In the genomic region with DNA sequence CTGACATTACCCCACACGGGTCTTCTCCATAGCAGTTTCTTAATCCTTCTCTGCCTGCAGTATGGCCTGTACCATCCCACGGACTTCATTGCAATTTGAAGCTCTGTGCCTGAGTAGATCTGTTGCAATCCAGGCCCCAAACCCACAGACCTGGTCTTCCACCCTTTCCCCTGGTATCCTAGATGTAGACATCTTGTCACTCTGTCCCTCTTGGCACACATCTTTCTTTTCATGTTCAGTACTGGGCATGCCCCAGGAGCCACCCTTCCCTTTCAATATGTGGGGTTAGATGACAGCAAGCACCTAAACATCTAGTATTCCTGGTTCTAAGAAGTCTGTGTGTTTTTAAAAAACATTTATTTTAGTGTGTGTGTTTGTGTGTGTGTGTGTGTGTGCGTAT, we compare ENCODE assay signal across 35 mouse cellular contexts. TPM values are rescaled to one million over a fixed set of nuclear protein-coding genes. Genes with fewer than 3 reads are reported as not detected.
DNase-seq lines count a peak whose midpoint lies in the region; ATAC-seq and TF ChIP-seq lines count a peak whose summit lies in the region.
"Had no signal": no experiment of that assay in that cellular context is flagged by ENCODE, and none has a peak within 500 bp of the region (broad histone marks: within the 10 kb centered on the region; RNA-seq: fewer than 3 reads in every experiment).

No protein-coding gene starts in this region.

- no peak overlapping the region for H3K4me3 ChIP-seq in liver, postnatal 0 days (ENCODE audit: low read depth, low read length)
- no peak overlapping the region for H3K4me3 ChIP-seq in liver, embryonic 12.5 days
- no peak overlapping the region for H3K4me3 ChIP-seq in brown adipose tissue, adult 24 weeks (ENCODE audit: insufficient read depth, low read depth, low read length)
- H3K4me3 ChIP-seq: embryonic facial prominence, embryonic 10.5 days; embryonic facial prominence, embryonic 13.5 days; erythroblast, embryonic 14.5 days; forebrain, embryonic 10.5 days; forebrain, embryonic 13.5 days; hindbrain, embryonic 10.5 days; hindbrain, embryonic 13.5 days; intestine, embryonic 15.5 days had no signal

- no peaks in the 10 kb centered on the region for H3K27me3 ChIP-seq in liver, postnatal 0 days (ENCODE audit: insufficient read depth, low read length)
- 0 out of 2 replicates have a peak, but pooled peaks cover 4% of the 10 kb centered on the region for H3K27me3 ChIP-seq in liver, embryonic 12.5 days (replicated peaks)
- H3K27me3 ChIP-seq: embryonic facial prominence, embryonic 13.5 days; forebrain, embryonic 13.5 days; hindbrain, embryonic 13.5 days; intestine, embryonic 15.5 days had no signal

- no peak for TF ChIP-seq CTCF in liver, postnatal 0 days (IDR thresholded peaks at IDR 0.05; ENCODE audit: low read depth)

- H3K9ac ChIP-seq in liver, postnatal 0 days (replicated peaks) = no peak overlapping the region
- H3K9ac ChIP-seq in liver, embryonic 12.5 days = no peak overlapping the region
- H3K9ac ChIP-seq: embryonic facial prominence, embryonic 13.5 days; forebrain, embryonic 13.5 days; hindbrain, embryonic 13.5 days; intestine, embryonic 15.5 days had no signal

- WGBS in liver, postnatal 0 days (ENCODE audit: insufficient replicate concordance) = 68% methylated on average over 3 of the region's 3 CpGs
- WGBS in liver, embryonic 12.5 days (ENCODE audit: insufficient replicate concordance) = 71% methylated on average over 3 of the region's 3 CpGs

- no peak for TF ChIP-seq EP300 in liver, postnatal 0 days (IDR thresholded peaks at IDR 0.05; ENCODE audit: low read depth)

- H3K9me3 ChIP-seq in liver, postnatal 0 days (ENCODE audit: low read length) = no peaks in the 10 kb centered on the region
- H3K9me3 ChIP-seq in liver, embryonic 12.5 days (replicated peaks) = no peaks in the 10 kb centered on the region
- H3K9me3 ChIP-seq: embryonic facial prominence, embryonic 10.5 days; embryonic facial prominence, embryonic 13.5 days; forebrain, embryonic 10.5 days; forebrain, embryonic 13.5 days; hindbrain, embryonic 10.5 days; hindbrain, embryonic 13.5 days; intestine, embryonic 15.5 days had no signal

- H3K27ac ChIP-seq in liver, postnatal 0 days (ENCODE audit: low read depth) = peak overlapping the region; percentile 19; the same call in 1 of the 2 replicates
- H3K27ac ChIP-seq in liver, embryonic 12.5 days = no peak overlapping the region
- peak overlapping the region; percentile 99 for H3K27ac ChIP-seq in brown adipose tissue, adult 24 weeks (replicated peaks; ENCODE audit: low read depth, low read length)
- H3K27ac ChIP-seq: embryonic facial prominence, embryonic 13.5 days; forebrain, embryonic 13.5 days; hindbrain, embryonic 10.5 days; hindbrain, embryonic 13.5 days had no signal

- ATAC-seq in liver, postnatal 0 days = no peak
- no peak for ATAC-seq in liver, embryonic 12.5 days
- peak; percentile 20; the same call in 1 of the 2 replicates for ATAC-seq in granulocyte monocyte progenitor cell, adult 5-6 weeks (replicated peaks; ENCODE audit: poor library complexity, severe bottlenecking)
- no peak for ATAC-seq in monocyte, adult 5-6 weeks (replicated peaks; ENCODE audit: insufficient number of reproducible peaks, low FRiP score, low TSS enrichment, poor library complexity, severe bottlenecking)
- ATAC-seq: CD4-positive, CD25-positive, alpha-beta regulatory T cell, adult 4 months; forebrain, embryonic 13.5 days; forebrain, embryonic 16.5 days; hindbrain, embryonic 16.5 days had no signal

- no peak overlapping the region for H3K4me2 ChIP-seq in liver, postnatal 0 days (ENCODE audit: low read depth, low read length)
- H3K4me2 ChIP-seq in liver, embryonic 12.5 days = no peak overlapping the region
- H3K4me2 ChIP-seq: embryonic facial prominence, embryonic 13.5 days; forebrain, embryonic 13.5 days; heart, embryonic 11.5 days; hindbrain, embryonic 13.5 days; intestine, embryonic 15.5 days had no signal

- H3K4me1 ChIP-seq in liver, postnatal 0 days (ENCODE audit: insufficient read depth) = peaks cover 23% of the 10 kb centered on the region
- H3K4me1 ChIP-seq in liver, embryonic 12.5 days = no peaks in the 10 kb centered on the region
- H3K4me1 ChIP-seq in brown adipose tissue, adult 24 weeks (ENCODE audit: control insufficient read depth, insufficient read depth, insufficient read length, low read length) = peaks cover 8% of the 10 kb centered on the region
- H3K4me1 ChIP-seq: forebrain, embryonic 13.5 days had no signal

- no peak for DNase-seq in liver, postnatal 0 days
- DNase-seq in urinary bladder, postnatal 14 days (ENCODE audit: low spot score) = no peak
- DNase-seq: adrenal gland, adult 8-10 months; adrenal gland, postnatal 25 days; cerebellum, adult 2 months; cerebellum, adult 9-11 months; cerebellum, postnatal 25 days; embryo, embryonic 11 days; gastrocnemius, postnatal 10 days; gastrocnemius, postnatal 36 days; heart, postnatal 10 days; heart, postnatal 36 days had no signal

- H3K36me3 ChIP-seq in liver, postnatal 0 days (replicated peaks; ENCODE audit: insufficient read depth, low read length) = no peaks in the 10 kb centered on the region
- no peaks in the 10 kb centered on the region for H3K36me3 ChIP-seq in liver, embryonic 12.5 days
- H3K36me3 ChIP-seq: embryonic facial prominence, embryonic 10.5 days; embryonic facial prominence, embryonic 13.5 days; forebrain, embryonic 10.5 days; hindbrain, embryonic 10.5 days; hindbrain, embryonic 13.5 days; intestine, embryonic 15.5 days had no signal

RNA-seq across cellular contexts. Expression of a gene that starts 8.7 kb away (rescaled TPM):
- polyA plus RNA-seq in liver, postnatal 0 days (2015; fragmentation: Nextera tagmentation; extraction: Ambion mirVana) = 35.6 and 42.0 TPM in 2 replicates
- polyA plus RNA-seq in liver, embryonic 12.5 days (2016; fragmentation: Nextera tagmentation; extraction: Ambion mirVana) = 20.2 and 20.3 TPM in 2 replicates
- polyA plus RNA-seq in brown adipose tissue, adult 24 weeks (2012; ENCODE audit: insufficient read depth, insufficient read length, missing spikeins) = 2.6 and 4.9 TPM in 2 replicates
- 1.8 and 4.2 TPM in 2 replicates for total RNA-seq in granulocyte monocyte progenitor cell, adult 5-6 weeks (2014; fragmentation: Nextera tagmentation)
- total RNA-seq in granulocyte monocyte progenitor cell, adult 5-6 weeks (2017) = 0.99 and 2.7 TPM in 2 replicates
- total RNA-seq in monocyte, adult 5-6 weeks (2017) = 3.2 to 7.5 TPM (median 4.8 TPM) in 3 replicates

RNA-seq across cellular contexts. Expression of a gene that starts 33.5 kb away (rescaled TPM):
- polyA plus RNA-seq in liver, postnatal 0 days (2015; fragmentation: Nextera tagmentation; extraction: Ambion mirVana) = 6.0 and 6.4 TPM in 2 replicates
- 16.8 and 17.7 TPM in 2 replicates for polyA plus RNA-seq in liver, embryonic 12.5 days (2016; fragmentation: Nextera tagmentation; extraction: Ambion mirVana)
- polyA plus RNA-seq in brown adipose tissue, adult 24 weeks (2012; ENCODE audit: insufficient read depth, insufficient read length, missing spikeins) = 6.4 TPM in 2 replicates
- total RNA-seq in granulocyte monocyte progenitor cell, adult 5-6 weeks (2014; fragmentation: Nextera tagmentation) = 18.9 and 24.6 TPM in 2 replicates
- 24.6 and 26.6 TPM in 2 replicates for total RNA-seq in granulocyte monocyte progenitor cell, adult 5-6 weeks (2017)
- total RNA-seq in monocyte, adult 5-6 weeks (2017) = 84.5 to 99.8 TPM (median 97.7 TPM) in 3 replicates

RNA-seq across cellular contexts. Expression of a gene that starts 58.3 kb away (rescaled TPM):
- not detected in 2 replicates for polyA plus RNA-seq in liver, postnatal 0 days (2015; fragmentation: Nextera tagmentation; extraction: Ambion mirVana)
- polyA plus RNA-seq in liver, embryonic 12.5 days (2016; fragmentation: Nextera tagmentation; extraction: Ambion mirVana) = not detected in 2 replicates
- polyA plus RNA-seq in brown adipose tissue, adult 24 weeks (2012; ENCODE audit: insufficient read depth, insufficient read length, missing spikeins) = not detected in 2 replicates
- not detected in 2 replicates for total RNA-seq in granulocyte monocyte progenitor cell, adult 5-6 weeks (2014; fragmentation: Nextera tagmentation)
- total RNA-seq in granulocyte monocyte progenitor cell, adult 5-6 weeks (2017) = not detected in 2 replicates
- not detected in 3 replicates for total RNA-seq in monocyte, adult 5-6 weeks (2017)
- total RNA-seq: adrenal gland, adult 8-10 months; adrenal gland, postnatal 25 days; gastrocnemius, adult 18-20 months; gastrocnemius, postnatal 10 days; gastrocnemius, postnatal 36 days; heart, adult 8-10 months; heart, postnatal 10 days; heart, postnatal 36 days; MEL had no signal
- polyA plus RNA-seq: brain, embryonic 14.5 days; C2C12; CD4-positive, CD25-positive, alpha-beta regulatory T cell, adult 4 months; cerebellum, adult 2 months; cortical plate, adult 2 months; embryonic facial prominence, embryonic 10.5 days; embryonic facial prominence, embryonic 13.5 days; erythroblast, embryonic 14.5 days; forebrain, embryonic 10.5 days; forebrain, embryonic 13.5 days; forebrain, embryonic 16.5 days; heart, embryonic 11.5 days; heart, embryonic 14.5 days; hindbrain, embryonic 10.5 days; hindbrain, embryonic 13.5 days; hindbrain, embryonic 16.5 days; intestine, embryonic 15.5 days had no signal
